Mouse (Mus musculus) spleen, postnatal 4 days (tissue): ENCODE data around the gene Lcn6.
"Not testable (repeated sequence)": the region's sequence is repeated elsewhere in the genome, so short reads cannot be mapped to it uniquely, and the experiment has no call there.

Experiments
- DNase-seq, 2 experiments: peaks; one replicate each; pipeline ENCODE4 v3.0.0; 2022; ENCODE audit warnings: low spot score in 2 of 2

Gene Lcn6

DNA sequence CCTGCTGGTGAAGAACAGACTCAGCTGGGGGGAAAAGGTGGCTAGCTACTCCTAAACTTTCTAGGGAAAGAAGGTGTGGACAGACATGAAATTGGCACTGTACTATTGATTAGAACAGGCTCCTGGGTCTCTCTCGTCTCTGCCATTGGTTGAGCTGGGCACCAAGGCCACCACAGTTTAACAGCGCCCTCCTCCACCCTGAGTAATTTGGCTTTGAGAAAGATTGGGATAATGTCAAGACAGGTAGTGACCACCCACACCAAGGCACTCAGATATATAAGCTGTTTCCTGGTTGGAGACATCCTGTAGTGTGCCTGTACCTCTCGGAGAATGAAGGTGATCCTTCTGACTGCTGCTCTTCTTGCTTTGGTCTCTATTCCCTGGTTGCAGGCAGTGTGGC is at the start of gene Lcn6:
Lcn6 (plus strand) TSS at position 301 of the 400 bp plus-strand sequence.
- DNase-seq = no peak

DNA sequence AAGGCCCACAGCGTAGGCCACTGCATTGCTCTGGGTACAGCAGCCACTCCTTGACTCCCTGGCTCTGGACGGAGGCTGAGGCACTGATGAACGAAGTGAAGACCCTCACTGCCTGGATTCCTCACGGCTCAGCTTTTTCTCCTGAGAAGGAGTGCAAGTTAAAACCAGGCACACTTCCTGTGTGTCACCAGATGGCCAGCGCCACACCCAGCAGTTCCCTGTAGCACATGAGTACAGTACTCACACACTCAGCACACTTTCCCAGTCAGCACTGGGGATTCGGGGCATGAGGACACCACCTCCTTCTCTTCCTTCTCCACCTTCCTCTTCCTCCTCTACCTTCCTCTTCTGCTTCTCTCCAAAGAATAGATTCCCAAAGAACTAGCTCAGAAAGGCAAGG is 48.8 kb upstream of the Lcn6 start, which contains the start of gene Fcna:
Fcna (minus strand) TSS at position 220 of the 400 bp plus-strand sequence.
- no peak for DNase-seq

DNA sequence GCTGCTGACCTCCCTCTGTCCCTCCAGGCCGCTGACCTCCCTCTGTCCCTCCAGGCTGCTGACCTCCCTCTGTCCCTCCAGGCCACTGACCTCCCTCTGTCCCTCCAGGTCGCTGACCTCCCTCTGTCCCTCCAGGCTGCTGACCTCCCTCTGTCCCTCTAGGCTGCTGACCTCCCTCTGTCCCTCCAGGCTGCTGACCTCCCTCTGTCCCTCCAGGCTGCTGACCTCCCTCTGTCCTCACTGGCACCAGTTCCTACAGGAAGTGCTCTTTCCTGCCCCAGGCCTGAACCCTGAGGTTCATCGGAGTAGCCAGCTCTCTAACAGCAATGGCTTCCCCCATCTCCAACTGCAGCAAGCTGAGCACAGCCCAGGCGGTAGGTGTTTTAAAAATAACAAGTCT is 47.8 kb upstream of the Lcn6 start:
- DNase-seq = no peak

DNA sequence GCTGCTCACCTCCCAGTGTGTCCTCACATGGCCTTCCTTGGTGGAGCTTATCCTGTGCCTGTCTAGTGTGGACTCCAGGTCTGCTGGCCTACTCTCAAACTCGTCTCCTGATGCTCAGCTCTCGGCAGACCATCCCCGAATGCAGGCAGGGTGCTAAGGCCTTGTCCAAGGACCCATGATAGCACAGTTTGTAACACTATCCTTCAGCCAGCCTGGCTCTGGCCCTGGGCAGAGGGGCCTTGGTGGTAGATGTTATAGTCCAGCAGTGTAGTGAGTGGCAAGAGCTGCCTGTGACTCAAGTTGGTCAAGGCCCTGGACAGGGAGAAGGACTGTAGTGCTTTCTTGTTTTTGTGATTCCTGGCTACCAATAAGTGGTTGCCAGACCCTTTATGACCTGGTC is 43.0 kb upstream of the Lcn6 start:
- no peak for DNase-seq

DNA sequence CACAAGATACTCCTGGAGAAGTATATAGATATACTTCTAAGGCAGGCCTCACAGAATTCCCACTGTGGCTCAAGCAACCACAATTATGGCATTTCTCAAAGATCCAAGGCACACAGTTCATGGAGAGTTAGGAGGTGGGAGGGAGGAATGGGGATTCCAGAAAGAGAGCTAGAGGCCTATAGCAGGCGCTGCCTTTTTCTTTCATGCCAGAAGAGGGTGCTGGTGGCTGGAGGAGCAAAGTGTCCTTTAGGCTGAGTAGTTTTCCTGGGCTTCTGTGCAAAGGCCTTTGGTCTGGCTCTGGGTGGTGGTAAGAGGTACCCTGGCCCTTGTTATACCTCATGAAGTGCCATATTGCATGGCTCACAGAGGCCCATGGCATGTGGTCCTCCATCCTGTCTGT is 42.5 kb upstream of the Lcn6 start:
- DNase-seq = no peak

DNA sequence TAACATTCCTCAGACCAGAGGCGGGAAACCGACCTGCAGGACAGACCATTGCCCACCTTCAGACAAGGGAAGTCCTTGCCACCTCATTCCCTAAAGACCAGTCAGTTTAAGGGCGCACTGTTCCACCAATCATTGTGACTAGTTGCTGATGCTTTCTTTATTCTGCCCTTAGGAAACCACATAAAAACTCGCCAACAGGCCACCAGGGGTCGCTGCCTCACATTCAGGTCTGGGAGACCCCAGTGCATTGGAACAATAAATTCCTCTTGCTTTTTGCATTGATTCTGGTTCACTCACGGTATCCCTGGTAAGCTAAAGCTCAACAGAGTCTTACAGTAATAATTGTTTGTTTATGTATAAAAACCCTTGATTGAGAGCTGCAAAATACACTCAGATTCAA is 36.7 kb upstream of the Lcn6 start:
- peak in 1 of 2 experiments; percentile 75 for DNase-seq

DNA sequence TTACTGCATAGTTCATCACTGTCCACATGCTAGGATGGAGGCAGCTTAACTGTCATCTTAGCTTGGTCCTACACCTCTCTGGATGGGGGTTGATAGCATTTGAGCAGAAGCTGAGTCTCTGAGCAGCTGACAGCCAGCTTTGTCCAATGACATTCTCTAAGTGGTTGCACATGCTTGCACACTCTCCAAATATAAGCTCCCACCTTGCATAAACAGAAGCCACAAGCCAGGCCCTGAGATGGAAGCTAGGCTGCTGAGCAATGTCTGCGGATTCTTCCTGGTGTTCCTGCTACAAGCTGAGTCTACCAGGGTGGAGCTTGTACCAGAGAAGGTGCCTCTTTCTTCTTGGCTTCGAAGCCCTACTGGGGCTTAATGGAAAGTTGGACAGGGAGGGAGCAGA is 23.7 kb upstream of the Lcn6 start, which contains the start of gene Lcn8:
Lcn8 (plus strand) TSS at position 219 of the 400 bp plus-strand sequence.
- DNase-seq = no peak

DNA sequence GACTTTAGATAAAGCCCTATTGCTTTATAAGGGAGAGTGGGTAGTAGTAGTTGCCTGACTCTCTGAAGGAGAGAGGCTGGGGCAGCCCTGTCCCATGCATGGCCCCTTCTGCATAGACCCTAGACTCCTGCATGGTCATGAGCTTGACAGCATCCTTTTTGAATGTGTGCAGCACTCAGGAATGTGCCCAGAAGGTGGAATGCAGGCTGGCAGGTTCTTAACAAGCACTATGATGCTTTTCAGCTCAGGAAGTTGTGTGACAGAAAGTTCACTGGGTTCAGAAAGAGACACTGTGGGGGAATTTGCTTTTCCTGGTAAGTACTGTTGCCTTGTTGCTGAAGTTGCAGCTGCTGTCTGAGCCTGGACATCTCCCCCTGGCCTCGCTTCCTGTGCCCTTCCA is 22.1 kb upstream of the Lcn6 start:
- DNase-seq = no peak

DNA sequence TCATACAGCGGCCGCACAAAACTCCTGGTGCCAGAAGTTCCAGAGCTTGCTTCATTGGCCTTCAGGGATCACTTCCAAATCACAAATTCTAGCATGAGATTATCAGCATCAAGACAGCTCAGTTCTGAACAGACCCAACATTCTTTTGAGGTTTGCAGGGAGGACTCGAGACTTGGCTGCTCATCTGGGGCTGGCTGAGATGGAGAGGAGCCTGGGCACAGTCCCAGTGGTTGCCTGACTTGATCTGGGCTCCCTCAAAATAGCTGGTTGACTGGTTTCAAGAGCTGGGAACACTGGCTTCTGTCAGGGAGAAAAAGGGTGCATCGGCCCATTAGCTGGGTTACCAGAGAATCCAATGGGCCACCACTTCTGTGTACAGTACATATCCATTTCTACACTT is 19.9 kb upstream of the Lcn6 start:
- no peak for DNase-seq

DNA sequence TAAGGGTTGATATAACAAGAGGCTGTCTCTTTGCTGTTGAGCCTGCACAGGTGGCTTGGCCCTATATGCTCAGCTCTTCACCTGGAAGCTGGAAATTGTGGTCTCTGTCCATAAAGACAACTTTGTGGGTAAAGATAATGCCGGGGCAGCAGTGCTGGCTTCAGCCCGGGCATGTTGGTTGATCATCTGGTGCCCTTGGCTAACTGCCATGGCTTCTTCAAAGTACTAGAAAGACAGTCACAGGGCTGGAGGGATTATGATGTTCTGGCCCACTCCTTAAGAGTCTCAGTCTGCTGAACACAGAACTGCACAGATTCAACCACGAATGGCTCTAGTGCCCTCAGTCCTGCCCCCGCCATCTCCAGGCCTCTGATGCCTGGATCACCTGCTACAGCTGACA is 19.3 kb upstream of the Lcn6 start:
- DNase-seq = no peak

DNA sequence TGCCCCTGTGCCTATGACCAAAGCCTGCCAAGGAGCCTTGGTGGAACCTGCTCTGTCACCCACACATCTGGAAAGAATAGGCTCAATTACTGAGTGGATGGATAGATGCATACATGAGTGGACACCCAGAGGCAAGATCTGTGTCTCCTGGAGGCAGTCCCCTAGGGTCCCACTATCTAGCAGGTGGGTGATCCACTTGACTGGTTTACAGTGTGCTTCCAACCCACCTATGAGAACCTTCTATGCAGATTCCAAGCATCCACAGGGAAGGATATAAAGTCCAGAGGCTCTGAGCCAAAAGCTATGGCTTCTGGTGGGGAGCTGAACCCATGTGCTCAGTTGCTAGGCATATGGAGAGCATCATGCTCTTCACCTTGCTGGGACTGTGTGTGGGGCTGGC is 18.9 kb upstream of the Lcn6 start, which contains the start of gene Lcn5:
Lcn5 (plus strand) TSS at position 301 of the 400 bp plus-strand sequence.
- DNase-seq = no peak

DNA sequence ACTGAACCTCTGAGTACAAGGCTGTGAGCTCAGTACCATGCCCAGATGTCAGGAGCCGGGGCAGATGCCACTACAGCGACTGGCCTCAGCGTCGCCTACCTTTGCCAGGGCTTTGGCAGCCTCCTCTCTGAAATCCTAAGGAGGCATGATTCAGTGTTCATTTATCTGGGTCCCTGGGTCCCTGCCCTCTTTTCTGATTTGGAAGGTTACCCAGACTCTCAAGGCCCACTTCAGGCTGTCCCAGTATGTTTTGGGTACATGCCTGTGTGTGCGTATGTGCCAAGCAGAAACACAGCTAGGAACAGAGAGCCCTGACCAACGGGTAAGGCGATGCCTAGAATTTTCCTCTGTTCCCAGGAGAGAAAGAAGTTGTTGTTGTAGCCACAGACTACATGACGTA is 16.3 kb upstream of the Lcn6 start:
- DNase-seq = no peak

DNA sequence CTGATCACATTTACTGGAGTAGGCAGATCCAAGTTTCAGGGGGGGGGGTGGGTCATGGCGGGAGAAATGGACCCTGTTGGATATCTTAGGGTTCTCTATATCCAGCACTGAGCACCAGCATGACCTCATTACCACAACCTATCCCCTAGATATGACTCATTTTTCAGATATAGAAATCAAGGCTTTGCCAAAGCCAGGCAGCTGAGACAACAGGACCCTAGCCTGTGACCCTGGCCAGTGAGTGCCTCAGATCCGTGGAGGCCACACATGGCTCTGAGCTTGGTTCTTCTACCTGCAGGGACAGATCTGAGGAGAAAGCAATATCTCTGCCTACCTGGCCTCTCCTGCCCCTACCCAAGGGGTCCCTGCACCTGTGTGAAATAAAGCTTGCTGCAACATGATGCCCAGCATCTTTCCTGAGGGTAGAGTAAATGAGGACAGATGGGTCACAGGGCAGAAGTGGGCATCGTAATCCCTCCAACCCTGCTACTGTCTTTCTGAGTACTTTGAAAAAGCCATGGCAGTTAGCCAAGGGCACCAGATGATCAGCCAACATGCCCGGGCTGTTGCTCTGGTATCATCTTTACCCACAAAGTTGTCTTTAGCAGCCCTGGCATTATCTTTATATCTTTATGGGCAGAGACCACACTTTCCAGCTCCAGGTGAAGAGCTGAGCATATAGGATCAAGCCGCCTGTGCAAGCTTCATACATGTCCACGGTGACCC is 15.2 kb upstream of the Lcn6 start:
- DNase-seq = no peak

DNA sequence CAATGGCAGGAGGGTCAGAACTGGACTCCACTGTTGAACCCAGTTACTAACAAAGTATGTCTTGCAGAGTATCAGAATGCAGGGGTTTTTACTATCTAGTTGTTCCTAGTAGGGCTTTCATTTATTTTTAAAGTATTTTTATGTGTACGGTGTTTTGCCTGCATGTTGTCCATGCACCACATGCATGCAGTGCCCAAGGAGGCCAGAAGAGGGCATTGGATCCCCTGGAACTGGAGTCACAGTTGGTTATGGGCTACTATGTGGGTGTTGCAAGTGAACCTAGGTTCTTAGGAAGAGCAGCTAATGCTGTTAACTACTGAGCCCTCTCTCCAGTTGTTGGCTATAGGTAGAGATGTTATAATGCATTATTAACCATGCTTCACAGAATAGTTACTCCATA is 13.1 kb upstream of the Lcn6 start:
- peak; percentile 30 to 71 for DNase-seq

DNA sequence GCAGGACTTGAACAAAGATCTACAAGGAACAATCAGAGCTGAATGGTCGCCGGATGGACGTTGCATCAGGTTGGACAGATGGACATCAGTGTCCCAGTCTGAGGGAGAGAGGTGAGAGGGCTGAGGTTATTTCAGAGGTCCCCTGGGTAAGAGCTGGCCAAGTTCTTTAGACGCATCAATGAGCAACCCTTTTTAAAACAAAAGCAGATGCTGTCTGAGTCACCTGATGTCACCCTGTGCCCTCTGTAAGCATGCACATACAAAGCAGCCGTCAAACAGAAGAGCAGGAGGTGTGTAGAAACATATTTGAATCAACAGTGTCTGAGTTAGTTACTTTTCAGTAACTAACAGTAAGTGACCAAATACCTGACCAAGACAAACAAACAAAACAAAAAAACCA is 12.5 kb upstream of the Lcn6 start:
- no peak for DNase-seq

DNA sequence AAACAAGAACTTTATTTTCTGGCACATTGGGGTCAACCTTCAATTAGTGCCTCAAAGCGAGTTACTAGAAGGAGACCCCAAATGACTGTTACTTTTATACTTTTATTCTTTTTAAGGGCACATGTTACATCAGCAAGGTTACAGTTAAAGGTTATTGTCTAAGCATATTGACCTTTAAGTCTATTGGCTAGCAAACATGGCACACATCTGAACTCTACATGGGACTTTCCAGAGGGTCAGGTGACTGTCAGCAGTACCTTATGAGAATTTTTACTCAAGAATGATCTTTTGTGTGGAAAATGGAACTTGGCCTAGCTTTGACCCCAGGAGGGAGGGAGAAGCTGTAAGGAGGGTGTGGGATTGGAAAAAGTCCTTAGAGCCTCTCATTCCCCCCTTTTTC is 10.1 kb upstream of the Lcn6 start:
- no peak for DNase-seq

DNA sequence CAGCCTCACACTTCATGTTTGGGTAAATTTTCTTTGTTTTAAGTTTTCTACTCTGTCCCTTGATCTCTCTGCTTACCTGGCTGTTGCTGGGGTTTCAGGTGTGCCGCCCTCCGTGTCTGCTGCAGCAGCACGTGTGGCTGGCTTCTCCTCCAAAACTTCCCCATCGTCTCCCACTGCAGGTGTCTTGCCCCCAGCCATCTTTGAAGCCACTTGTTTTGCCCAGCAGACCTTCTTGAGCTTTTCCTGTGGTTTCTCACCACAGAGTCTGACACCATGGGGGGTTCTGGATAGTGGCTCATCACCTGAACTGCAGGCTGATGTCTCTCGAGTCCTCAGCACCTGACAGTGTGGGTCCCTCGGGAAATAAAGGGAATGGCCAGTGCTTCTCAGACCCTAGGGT is 3.0 kb downstream of the Lcn6 start:
- DNase-seq = no peak

DNA sequence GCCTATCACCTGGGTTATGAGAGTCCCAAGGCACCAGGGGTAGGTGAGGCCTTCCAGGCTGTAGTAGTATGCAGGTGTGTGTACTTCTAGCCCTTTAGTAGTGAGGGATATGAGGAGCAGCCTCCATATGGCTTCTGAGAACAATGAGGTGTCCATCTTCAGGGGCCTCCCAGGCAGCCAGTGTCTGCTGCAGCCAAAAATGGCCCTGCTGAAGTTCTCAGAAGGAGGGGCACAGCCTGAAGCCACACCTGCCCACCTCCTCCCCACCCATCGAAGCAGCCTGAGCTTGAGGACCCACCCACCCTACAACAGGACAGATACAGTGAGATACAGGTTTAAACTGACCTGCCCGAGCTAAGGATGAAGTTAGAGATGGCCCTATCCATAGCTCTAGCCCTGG is 5.8 kb downstream of the Lcn6 start, which contains the start of gene Lcn10:
Lcn10 (plus strand) TSS at position 301 of the 400 bp plus-strand sequence.
- DNase-seq = no peak

DNA sequence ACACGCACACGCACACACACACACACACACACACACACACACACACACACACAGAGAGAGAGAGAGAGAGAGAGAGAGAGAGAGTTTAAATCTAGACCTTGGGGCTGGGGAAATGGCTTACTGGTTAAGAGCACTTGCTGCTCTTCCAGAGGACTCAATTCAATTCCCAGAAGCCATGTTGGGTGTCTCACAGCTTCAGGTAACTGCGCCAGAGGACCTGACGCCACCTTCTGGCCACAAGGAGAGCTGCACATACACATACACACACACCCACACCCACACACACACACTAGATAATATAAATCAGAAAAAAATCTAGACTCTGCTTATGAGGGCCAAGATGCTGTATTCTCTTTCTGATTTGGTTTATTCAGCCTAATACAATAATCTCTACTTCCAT is 10.4 kb downstream of the Lcn6 start:
- no peak for DNase-seq

DNA sequence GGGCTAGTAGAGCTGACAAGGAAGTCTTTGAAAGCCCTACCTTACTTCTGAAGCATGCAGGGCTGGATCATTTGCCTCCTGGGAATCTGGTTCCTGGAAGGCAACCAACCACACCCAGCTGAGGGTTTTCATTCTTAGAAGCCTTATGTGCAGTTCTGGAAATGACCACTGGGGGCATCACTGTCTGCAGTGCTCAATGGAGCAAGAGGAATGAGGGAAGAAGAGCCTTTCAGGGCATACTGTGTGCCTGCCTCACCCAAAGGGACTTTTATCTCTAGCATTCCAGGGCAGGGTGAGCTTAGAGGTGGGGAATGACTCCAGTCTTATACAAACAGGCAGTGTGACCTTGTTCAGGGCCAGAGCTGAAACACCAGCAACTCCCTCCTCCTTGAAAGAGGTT is 18.0 kb downstream of the Lcn6 start:
- DNase-seq = peak; percentile 37 to 81

DNA sequence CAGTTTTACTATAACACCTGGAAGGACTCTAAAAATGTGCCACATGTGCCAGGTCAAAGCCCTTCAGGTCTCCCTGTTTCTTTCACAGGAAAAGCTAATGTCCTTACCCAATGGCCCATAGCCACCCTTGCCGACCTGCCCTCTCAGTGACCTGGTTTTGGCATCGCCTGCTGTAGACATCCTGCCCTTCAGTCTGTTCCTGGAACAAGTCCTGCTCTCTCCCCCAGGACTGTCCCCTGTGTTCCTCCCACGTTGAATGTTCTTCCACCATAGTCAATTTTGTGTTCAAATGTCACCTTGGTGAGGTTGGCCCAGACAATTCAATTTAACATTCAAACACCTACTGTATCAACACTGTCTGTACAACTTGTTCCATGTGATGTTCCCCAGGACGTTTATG is 20.4 kb downstream of the Lcn6 start:
- no peak for DNase-seq

DNA sequence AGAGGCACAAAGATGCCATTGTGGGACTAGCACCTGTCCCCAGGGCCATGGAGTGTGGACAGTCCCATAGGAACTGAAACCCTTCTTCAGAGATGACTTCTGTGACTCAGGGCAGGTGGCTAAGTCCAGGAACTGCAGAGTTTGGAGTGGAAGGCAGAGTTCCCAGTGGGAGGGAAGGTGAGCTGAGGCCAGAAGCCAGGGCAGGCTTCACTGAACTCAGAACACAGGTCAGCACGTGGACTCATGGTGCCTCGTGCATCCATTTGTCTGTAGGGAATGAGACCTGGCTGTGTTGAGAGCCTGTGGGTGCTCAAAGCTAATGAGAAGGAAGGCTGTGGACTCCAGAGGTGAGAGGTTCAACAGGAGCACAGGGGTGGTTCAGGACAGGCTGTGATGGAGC is 22.1 kb downstream of the Lcn6 start:
- DNase-seq = no peak

DNA sequence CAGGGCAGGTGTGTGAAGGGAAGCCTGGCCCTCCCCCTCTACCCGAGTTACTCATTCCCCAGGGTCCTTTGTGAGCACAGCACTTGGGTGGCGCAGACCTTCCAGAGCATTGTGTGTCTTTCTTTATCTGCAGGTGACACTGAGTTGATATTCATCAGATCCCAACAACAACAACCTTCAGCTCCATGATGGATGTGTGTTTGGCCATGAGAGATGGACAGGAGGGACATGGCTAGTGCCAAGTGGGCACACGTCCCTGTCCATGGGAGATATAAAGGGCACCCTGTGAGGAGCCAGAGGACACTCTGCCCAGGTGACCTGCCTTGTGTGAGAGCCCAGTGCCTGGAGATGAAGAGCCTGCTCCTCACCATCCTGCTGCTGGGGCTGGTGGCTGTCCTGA is 23.2 kb downstream of the Lcn6 start, which contains the start of gene Obp2a:
Obp2a (plus strand) TSS at position 301 of the 400 bp plus-strand sequence.
- not testable (repeated sequence) for DNase-seq

DNA sequence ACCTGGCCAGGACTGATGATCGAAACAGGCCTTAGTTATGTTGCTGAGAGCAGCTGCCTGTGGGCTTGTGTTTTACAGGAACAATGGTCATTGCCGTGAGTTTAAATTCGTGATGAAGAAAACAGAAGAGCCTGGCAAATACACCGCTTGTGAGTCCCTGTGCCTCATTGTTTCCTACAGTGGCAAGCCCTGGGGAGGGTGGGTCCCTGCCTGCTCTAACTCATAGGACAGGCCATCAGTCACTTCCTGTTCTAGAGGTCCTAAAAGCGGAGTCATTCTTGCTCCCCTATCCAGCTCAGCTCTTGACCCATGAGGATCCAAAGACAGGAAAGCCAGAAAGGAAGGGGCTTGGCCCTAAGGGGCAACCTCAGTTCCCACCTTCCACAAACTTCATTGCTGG is 24.4 kb downstream of the Lcn6 start:
- DNase-seq = peak in 1 of 2 experiments; percentile 38
